Mouse (Mus musculus): ENCODE data around the gene Dzip1l. TPM values are rescaled to one million over a fixed set of nuclear protein-coding genes. Genes with fewer than 3 reads are reported as not detected.

Dzip1l gene
- polyA plus RNA-seq, 1 experiment from 2014 or later, result 3.1 TPM

GRCm38 (mm10) chr9:99699752-99700389 lies 70.6 kb downstream of the Dzip1l start:
- Histone ChIP-seq H3K4me2 (no peak overlapping the region), H3K36me3 (no peaks in the 10 kb centered on the region), H3K27me3 (replicated peaks) (no peaks in the 10 kb centered on the region), H3K9ac (no peak overlapping the region), H3K27ac (no peak overlapping the region), H3K4me1 (no peaks in the 10 kb centered on the region), H3K4me3 (no peak overlapping the region), H3K9me3 (replicated peaks) (no peaks in the 10 kb centered on the region)
- 43% methylated on average over 2 of the region's 2 CpGs for WGBS (ENCODE audit: insufficient replicate concordance)
- no peak for ATAC-seq

DNA sequence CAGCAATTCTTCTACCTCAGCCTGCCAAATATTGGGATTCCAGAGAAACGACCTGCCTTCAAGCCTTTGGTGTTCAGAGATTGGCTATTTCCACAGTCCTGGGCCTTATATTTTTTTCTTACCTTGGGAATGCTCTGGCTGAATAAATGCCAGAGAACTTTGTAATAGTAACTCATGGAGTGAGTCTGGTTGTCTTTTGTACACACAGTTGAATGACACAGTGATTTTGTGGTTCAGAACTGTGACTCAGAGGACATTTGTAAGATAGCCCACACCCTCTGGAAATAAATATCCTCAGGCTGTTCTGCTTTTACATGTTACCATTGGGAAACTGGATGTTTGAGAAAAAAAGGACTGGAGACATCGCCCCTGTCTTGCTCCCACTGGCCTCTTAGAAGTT lies 71.9 kb downstream of the Dzip1l start:
- no peak overlapping the region for H3K4me3 ChIP-seq
- no peaks in the 10 kb centered on the region for H3K36me3 ChIP-seq
- H3K4me2 ChIP-seq, result no peak overlapping the region
- no peak overlapping the region for H3K27ac ChIP-seq
- no peaks in the 10 kb centered on the region for H3K27me3 ChIP-seq (replicated peaks)
- WGBS (ENCODE audit: insufficient replicate concordance), result 64% methylated on average over 2 of the region's 2 CpGs
- no peak overlapping the region for H3K9ac ChIP-seq
- ATAC-seq, result no peak
- no peaks in the 10 kb centered on the region for H3K9me3 ChIP-seq (replicated peaks)
- H3K4me1 ChIP-seq, result no peaks in the 10 kb centered on the region

DNA sequence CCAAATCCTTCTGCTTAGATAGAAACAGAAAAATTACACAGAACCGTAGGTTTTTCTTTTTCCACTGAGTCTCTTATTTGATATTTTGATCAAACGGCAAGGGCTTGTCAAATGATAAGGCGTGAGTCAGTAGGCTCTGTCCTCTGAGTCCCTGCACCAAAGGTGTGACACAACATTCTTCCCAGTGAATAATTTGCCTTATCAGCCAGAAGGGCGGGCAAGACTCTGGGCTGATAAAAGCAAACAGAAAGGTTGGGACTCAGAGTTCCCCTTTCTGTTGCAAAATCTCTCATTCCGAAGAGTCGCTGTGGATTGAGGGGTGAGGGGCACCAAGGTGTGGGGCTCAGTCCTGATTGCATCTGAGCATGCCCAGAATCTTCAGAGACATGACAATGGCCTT lies 72.9 kb downstream of the Dzip1l start:
- ATAC-seq, result no peak
- Histone ChIP-seq H3K4me1 (no peaks in the 10 kb centered on the region), H3K9ac (no peak overlapping the region), H3K4me3 (no peak overlapping the region), H3K36me3 (no peaks in the 10 kb centered on the region), H3K4me2 (no peak overlapping the region), H3K27me3 (replicated peaks) (no peaks in the 10 kb centered on the region), H3K9me3 (replicated peaks) (no peaks in the 10 kb centered on the region), H3K27ac (no peak overlapping the region)
- WGBS (ENCODE audit: insufficient replicate concordance), result 42% methylated on average over 6 of the region's 6 CpGs

DNA sequence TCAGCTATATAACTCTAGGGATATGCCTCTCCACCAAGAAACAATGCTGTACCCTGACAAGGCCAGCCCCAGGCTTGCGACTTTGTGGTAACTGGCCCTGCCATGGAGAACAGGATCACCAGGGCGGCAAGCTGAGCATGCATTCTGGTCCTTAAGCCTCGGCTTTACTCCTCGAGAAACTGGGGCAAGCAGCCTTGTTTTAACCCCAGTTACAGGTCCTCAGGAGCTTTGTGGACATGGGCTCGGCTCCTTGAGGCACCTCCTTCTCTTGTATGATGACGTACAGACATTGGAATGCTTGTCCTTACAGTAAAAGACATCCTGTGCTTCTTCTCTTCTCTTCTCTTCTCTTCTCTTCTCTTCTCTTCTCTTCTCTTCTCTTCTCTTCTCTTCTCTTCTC lies 74.4 kb downstream of the Dzip1l start:
- 59% methylated on average over 6 of the region's 6 CpGs for WGBS (ENCODE audit: insufficient replicate concordance)
- Histone ChIP-seq H3K4me1 (no peaks in the 10 kb centered on the region), H3K9me3 (replicated peaks) (no peaks in the 10 kb centered on the region), H3K27me3 (replicated peaks) (no peaks in the 10 kb centered on the region), H3K27ac (no peak overlapping the region), H3K9ac (no peak overlapping the region), H3K36me3 (no peaks in the 10 kb centered on the region), H3K4me2 (no peak overlapping the region), H3K4me3 (no peak overlapping the region)
- no peak for ATAC-seq

DNA sequence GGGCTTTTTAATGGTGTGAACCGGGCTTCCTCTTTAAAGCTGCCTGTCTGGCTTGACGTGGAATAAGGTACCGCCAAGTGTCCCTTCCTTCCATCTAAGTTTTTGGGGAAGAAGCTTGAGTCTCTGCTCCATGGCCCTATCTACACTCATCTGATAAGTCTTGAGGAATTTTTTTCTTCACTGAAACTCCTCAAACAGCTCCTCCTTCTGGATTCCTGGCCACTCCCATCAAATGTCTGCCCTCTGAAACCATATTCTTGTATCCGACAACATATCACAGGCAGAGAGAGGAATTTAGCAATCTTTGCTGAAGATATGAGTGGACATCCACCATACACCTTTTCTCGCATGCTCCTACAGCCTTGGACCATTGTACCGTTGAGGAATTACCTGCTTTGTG lies 77.0 kb downstream of the Dzip1l start:
- Histone ChIP-seq H3K36me3 (no peaks in the 10 kb centered on the region), H3K4me3 (no peak overlapping the region), H3K4me1 (no peaks in the 10 kb centered on the region), H3K4me2 (no peak overlapping the region), H3K9ac (no peak overlapping the region), H3K27me3 (replicated peaks) (no peaks in the 10 kb centered on the region), H3K9me3 (replicated peaks) (no peaks in the 10 kb centered on the region), H3K27ac (no peak overlapping the region)
- no peak for ATAC-seq
- 65% methylated on average over 6 of the region's 6 CpGs for WGBS (ENCODE audit: insufficient replicate concordance)

- no peak overlapping the region for H3K4me2 ChIP-seq
- no peak overlapping the region for H3K4me3 ChIP-seq
- no peak for ATAC-seq
- H3K27me3 ChIP-seq (replicated peaks), result no peaks in the 10 kb centered on the region
- no peaks in the 10 kb centered on the region for H3K36me3 ChIP-seq
- WGBS (ENCODE audit: insufficient replicate concordance), result 64% methylated on average over 11 of the region's 11 CpGs
- H3K27ac ChIP-seq, result no peak overlapping the region
- H3K4me1 ChIP-seq, result no peaks in the 10 kb centered on the region
- no peak overlapping the region for H3K9ac ChIP-seq
- H3K9me3 ChIP-seq (replicated peaks), result no peaks in the 10 kb centered on the region
Observed at GRCm38 (mm10) chr9:99707425-99708126, 78.3 kb downstream of the Dzip1l start.

DNA sequence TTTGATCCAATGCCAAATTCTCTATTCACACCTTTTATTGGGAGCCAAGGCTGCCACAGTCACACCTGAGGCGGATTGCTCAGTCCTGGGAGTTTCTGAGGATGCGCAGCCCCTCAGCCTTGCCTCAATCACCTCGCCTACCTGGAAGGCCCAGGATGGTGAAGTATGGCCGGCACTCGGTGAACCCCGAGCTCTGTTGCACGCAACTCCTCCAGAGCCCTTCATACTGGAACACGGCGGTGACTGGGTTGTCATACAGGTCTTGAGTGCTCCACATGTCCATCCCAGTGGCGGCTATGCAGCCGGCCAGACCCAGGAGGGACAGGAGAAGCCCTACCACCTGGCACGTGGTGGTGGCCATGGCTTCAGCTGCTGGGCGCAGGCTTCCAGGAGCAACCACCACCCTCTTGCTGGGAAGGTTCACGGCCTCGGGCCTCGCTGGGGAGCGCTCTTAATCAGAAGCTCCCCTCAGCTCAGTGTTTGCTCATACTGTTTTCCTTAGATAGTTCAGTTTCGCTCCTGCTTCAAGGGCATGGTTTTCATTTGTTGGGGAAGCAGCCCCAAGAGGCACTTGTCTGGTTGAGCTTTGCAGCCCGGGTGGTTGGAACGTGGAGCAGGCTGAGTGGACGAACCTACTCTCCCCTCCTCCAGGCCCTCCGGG lies 80.4 kb downstream of the Dzip1l start:
- ATAC-seq, result no peak
- Histone ChIP-seq H3K36me3 (no peaks in the 10 kb centered on the region), H3K4me1 (no peaks in the 10 kb centered on the region), H3K27me3 (replicated peaks) (no peaks in the 10 kb centered on the region), H3K9me3 (replicated peaks) (no peaks in the 10 kb centered on the region), H3K4me2 (no peak overlapping the region), H3K27ac (no peak overlapping the region), H3K4me3 (no peak overlapping the region), H3K9ac (no peak overlapping the region)
- 74% methylated on average over 22 of the region's 22 CpGs for WGBS (ENCODE audit: insufficient replicate concordance)

DNA sequence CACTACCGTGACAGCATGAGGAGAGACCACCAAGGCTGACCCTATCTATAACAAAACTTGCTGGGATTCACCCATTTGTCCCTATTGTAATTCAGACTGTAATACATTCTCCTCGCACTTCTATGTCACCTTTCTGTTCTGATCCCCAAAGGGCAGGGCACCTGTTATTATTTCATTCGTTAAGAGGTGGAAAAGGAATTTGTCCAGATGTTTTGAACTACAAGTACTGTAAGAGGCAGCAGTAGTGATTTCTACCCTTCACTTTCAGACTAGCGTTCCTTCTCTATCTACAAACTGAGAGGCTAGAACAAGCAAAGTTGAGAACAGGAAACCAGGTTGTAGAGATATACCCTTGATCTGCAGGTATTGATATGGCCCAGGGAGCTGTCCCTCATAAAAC lies 81.0 kb downstream of the Dzip1l start:
- Histone ChIP-seq H3K4me1 (no peaks in the 10 kb centered on the region), H3K27me3 (replicated peaks) (no peaks in the 10 kb centered on the region), H3K4me3 (no peak overlapping the region), H3K9ac (no peak overlapping the region), H3K9me3 (replicated peaks) (no peaks in the 10 kb centered on the region), H3K36me3 (no peaks in the 10 kb centered on the region), H3K27ac (no peak overlapping the region), H3K4me2 (no peak overlapping the region)
- 63% methylated on average over 4 of the region's 4 CpGs for WGBS (ENCODE audit: insufficient replicate concordance)
- ATAC-seq, result no peak

- Histone ChIP-seq H3K4me2 (no peak within 1 kb of the TSS), H3K27ac (no peak within 1 kb of the TSS), H3K9ac (no peak within 1 kb of the TSS), H3K36me3 (no peaks in the 10 kb centered on the region), H3K4me3 (no peak within 1 kb of the TSS), H3K27me3 (replicated peaks) (no peaks in the 10 kb centered on the region), H3K9me3 (replicated peaks) (no peaks in the 10 kb centered on the region), H3K4me1 (no peaks in the 10 kb centered on the region)
- 76% methylated on average over 14 of the region's 14 CpGs for WGBS (ENCODE audit: insufficient replicate concordance)
- no peak for ATAC-seq
Observed at GRCm38 (mm10) chr9:99717134-99717533, 87.8 kb downstream of the Dzip1l start, which contains the start of gene Cldn18. TSS of gene Cldn18 (minus strand) at chr9:99717267.

Other genes starting within 250 kb of the Dzip1l start
- 3.1 and 5.2 TPM in 2 replicates for gene Mras, start 192.1 kb upstream of the Dzip1l start, polyA plus RNA-seq (2016; fragmentation: Nextera tagmentation; extraction: Ambion mirVana)
- not detected in 2 replicates for gene Nme9, start 178.0 kb upstream of the Dzip1l start, polyA plus RNA-seq (2016; fragmentation: Nextera tagmentation; extraction: Ambion mirVana)
- gene Armc8, start 60.6 kb upstream of the Dzip1l start, polyA plus RNA-seq (2016; fragmentation: Nextera tagmentation; extraction: Ambion mirVana), result 14.5 and 15.1 TPM in 2 replicates
- 26.8 and 31.4 TPM in 2 replicates for gene Dbr1, start 53.7 kb upstream of the Dzip1l start, polyA plus RNA-seq (2016; fragmentation: Nextera tagmentation; extraction: Ambion mirVana)
- gene A4gnt, start 17.0 kb upstream of the Dzip1l start, polyA plus RNA-seq (2016; fragmentation: Nextera tagmentation; extraction: Ambion mirVana), result not detected in 2 replicates
- gene Cldn18, start 87.8 kb downstream of the Dzip1l start, polyA plus RNA-seq (2016; fragmentation: Nextera tagmentation; extraction: Ambion mirVana), result 0.12 TPM in 1 of 2 replicates, not detected in the other
- gene Sox14, start 246.7 kb downstream of the Dzip1l start, polyA plus RNA-seq (2016; fragmentation: Nextera tagmentation; extraction: Ambion mirVana), result not detected in 2 replicates

Data from liver, embryonic 12.5 days (tissue).